Mouse (Mus musculus): ENCODE measurements around the gene Best3. TPM values are rescaled to one million over a fixed set of nuclear protein-coding genes. Genes with fewer than 3 reads are reported as not detected.

Best3 gene
- total and polyA plus RNA-seq, 3 experiments: 3.2 to 5.9 (median 5.8) TPM

DNA sequence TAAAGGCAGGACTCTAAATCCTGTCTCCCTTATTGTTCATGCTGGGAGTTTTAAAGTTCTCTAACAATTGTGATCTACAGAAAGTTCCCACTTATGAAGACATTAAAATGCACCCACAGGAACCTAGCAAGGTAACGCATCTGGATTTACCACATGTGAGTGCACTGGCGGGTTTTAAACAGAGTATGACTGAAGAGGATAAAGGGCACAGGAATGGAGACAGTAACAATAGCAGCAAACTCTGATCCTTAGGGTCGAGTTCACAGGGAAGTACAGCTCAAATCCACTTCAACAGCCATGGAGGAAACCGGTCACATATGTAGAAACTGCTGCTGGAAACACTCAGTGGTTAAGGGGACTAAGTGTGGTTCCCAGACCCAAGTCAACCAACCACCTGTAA, 63.1 kb downstream of the Best3 start:
- Histone ChIP-seq H3K4me1 (ENCODE audit: control insufficient read depth, insufficient read depth, low read length) (no peaks in the 10 kb centered on the region; the same call in 1 of the 2 replicates), H3K36me3 (ENCODE audit: control insufficient read depth, insufficient read depth, low read length) (peaks cover 7% of the 10 kb centered on the region), H3K27me3 (ENCODE audit: control insufficient read depth, insufficient read depth, low read length) (no peaks in the 10 kb centered on the region), H3K27ac (peak overlapping the region; percentile 24), H3K79me2 (replicated peaks; ENCODE audit: control insufficient read depth, insufficient read depth, low read length) (no peaks in the 10 kb centered on the region), H3K4me3 (no peak overlapping the region), H3K9ac (ENCODE audit: low read depth, low read length) (no peak overlapping the region)
- peak; percentile 10; the same call in 1 of the 2 replicates for TF ChIP-seq POLR2A (IDR thresholded peaks at IDR 0.05; ENCODE audit: insufficient read depth, low read depth, low read length)
- no peak for TF ChIP-seq CTCF (IDR thresholded peaks at IDR 0.05)
- TF ChIP-seq EP300 (IDR thresholded peaks at IDR 0.05; ENCODE audit: insufficient read depth, low read depth, low read length): no peak
- DNase-seq: no peak
- 63% methylated on average over 4 of the region's 4 CpGs for WGBS
- intact Hi-C loops (cut with DNase I): no loop called here

DNA sequence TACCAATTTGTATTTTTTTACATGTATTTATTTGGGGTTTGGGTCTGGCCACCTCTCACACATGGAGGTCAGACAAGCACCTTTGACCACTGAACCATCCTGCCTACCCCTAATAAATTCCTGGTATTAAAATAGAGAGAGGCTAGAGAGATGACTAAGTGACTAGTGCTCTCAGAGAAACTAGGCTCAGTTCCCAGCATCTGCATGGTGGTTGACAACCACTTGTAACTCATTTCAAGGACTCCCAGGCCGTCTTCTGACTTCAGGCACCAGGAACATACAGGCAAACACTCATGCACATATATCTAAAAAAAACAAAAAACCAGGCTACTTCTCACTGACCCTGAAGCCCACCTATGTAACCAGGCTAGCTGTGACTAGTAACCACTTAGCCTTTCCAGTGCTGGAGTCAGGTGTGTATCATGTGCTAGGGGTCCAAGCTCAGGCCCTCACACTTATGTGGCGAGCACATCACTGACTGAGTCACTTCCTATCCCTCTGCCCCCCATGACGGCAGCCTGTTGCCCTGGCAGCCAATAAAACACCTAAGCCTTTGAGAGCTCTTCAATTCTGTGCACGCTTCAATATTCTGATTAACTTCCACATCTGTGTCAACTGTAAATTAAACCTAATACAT, 64.0 kb downstream of the Best3 start:
- DNase-seq: peak in 1 of 2 experiments; percentile 32
- H3K79me2 ChIP-seq (replicated peaks; ENCODE audit: control insufficient read depth, insufficient read depth, low read length): no peaks in the 10 kb centered on the region
- TF ChIP-seq EP300 (IDR thresholded peaks at IDR 0.05; ENCODE audit: insufficient read depth, low read depth, low read length) (peak; percentile 68; the same call in 1 of the 2 replicates), CTCF (IDR thresholded peaks at IDR 0.05) (no peak), POLR2A (IDR thresholded peaks at IDR 0.05; ENCODE audit: insufficient read depth, low read depth, low read length) (peak; percentile 77)
- H3K27ac ChIP-seq: peak overlapping the region; percentile 40
- peaks cover 7% of the 10 kb centered on the region for H3K36me3 ChIP-seq (ENCODE audit: control insufficient read depth, insufficient read depth, low read length)
- no peak overlapping the region for H3K9ac ChIP-seq (ENCODE audit: low read depth, low read length)
- 41% methylated on average over 4 of the region's 4 CpGs for WGBS
- no peaks in the 10 kb centered on the region for H3K27me3 ChIP-seq (ENCODE audit: control insufficient read depth, insufficient read depth, low read length)
- H3K4me1 ChIP-seq (ENCODE audit: control insufficient read depth, insufficient read depth, low read length): no peaks in the 10 kb centered on the region
- intact Hi-C loops (cut with DNase I): no loop called here
- no peak overlapping the region for H3K4me3 ChIP-seq

DNA sequence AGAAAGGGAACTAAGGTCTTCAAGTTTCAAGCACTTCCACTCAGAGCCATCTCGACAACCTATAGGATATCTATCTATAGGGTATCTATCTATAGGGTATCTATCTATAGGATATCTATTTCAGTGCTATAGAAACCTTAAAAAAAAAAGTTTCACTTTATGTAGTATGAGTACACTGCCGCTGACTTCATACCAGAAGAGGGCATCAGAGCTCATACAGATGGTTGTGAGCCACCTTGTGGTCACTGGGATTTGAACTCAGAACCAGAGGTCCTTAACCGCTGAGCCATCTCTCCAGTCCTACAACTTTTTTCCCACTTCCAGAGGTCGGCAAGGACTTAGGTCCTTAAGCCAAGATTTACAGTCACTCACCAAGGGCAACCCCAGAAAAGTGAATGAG, 69.6 kb downstream of the Best3 start:
- peaks cover 5% of the 10 kb centered on the region for H3K36me3 ChIP-seq (ENCODE audit: control insufficient read depth, insufficient read depth, low read length)

GRCm38 (mm10) chr10:117062894-117063253, 76.8 kb downstream of the Best3 start:
- intact Hi-C loops (cut with DNase I): loop anchor here (2.0 to 5.0 kb wide), 2 partner anchors 86 to 159 kb away; partner anchors contain the start of genes Frs2 and Yeats4
- no peak for TF ChIP-seq EP300 (IDR thresholded peaks at IDR 0.05; ENCODE audit: insufficient read depth, low read depth, low read length)
- DNase-seq: no peak
- Histone ChIP-seq H3K4me1 (ENCODE audit: control insufficient read depth, insufficient read depth, low read length) (peaks cover 2% of the 10 kb centered on the region; the same call in 1 of the 2 replicates), H3K36me3 (ENCODE audit: control insufficient read depth, insufficient read depth, low read length) (peaks cover 11% of the 10 kb centered on the region), H3K27me3 (ENCODE audit: control insufficient read depth, insufficient read depth, low read length) (no peaks in the 10 kb centered on the region), H3K79me2 (replicated peaks; ENCODE audit: control insufficient read depth, insufficient read depth, low read length) (no peaks in the 10 kb centered on the region), H3K9ac (ENCODE audit: low read depth, low read length) (peak overlapping the region; percentile 79), H3K4me3 (peak overlapping the region; percentile 99), H3K27ac (peak overlapping the region; percentile 89)
- WGBS: 2% methylated on average over 15 of the region's 15 CpGs

More for the DNA sequence above, 69.6 kb downstream of the Best3 start:
- Histone ChIP-seq H3K9ac (ENCODE audit: low read depth, low read length) (no peak overlapping the region), H3K79me2 (replicated peaks; ENCODE audit: control insufficient read depth, insufficient read depth, low read length) (no peaks in the 10 kb centered on the region), H3K4me3 (no peak overlapping the region), H3K27me3 (ENCODE audit: control insufficient read depth, insufficient read depth, low read length) (no peaks in the 10 kb centered on the region), H3K27ac (no peak overlapping the region), H3K4me1 (ENCODE audit: control insufficient read depth, insufficient read depth, low read length) (no peaks in the 10 kb centered on the region)
- DNase-seq: no peak
- 85% methylated on average over 4 of the region's 4 CpGs for WGBS
- intact Hi-C loops (cut with DNase I): no loop called here
- TF ChIP-seq EP300 (IDR thresholded peaks at IDR 0.05; ENCODE audit: insufficient read depth, low read depth, low read length) (no peak), CTCF (IDR thresholded peaks at IDR 0.05) (peak; percentile 51)

GRCm38 (mm10) chr10:117063254-117064021, 77.3 kb downstream of the Best3 start, which contains the start of gene Cct2:
TSS of gene Cct2 (minus strand) at chr10:117063814.
- H3K9ac ChIP-seq (ENCODE audit: low read depth, low read length): peak within 1 kb of the TSS; percentile 79
- H3K79me2 ChIP-seq (replicated peaks; ENCODE audit: control insufficient read depth, insufficient read depth, low read length): no peaks in the 10 kb centered on the region
- peak within 1 kb of the TSS; percentile 89 for H3K27ac ChIP-seq
- H3K4me3 ChIP-seq: peak within 1 kb of the TSS; percentile 99
- under 1% methylated on average over 68 of the region's 68 CpGs for WGBS
- H3K4me1 ChIP-seq (ENCODE audit: control insufficient read depth, insufficient read depth, low read length): peaks cover 2% of the 10 kb centered on the region; the same call in 1 of the 2 replicates
- H3K27me3 ChIP-seq (ENCODE audit: control insufficient read depth, insufficient read depth, low read length): no peaks in the 10 kb centered on the region
- peaks cover 11% of the 10 kb centered on the region for H3K36me3 ChIP-seq (ENCODE audit: control insufficient read depth, insufficient read depth, low read length)
- peak; percentile 85 for TF ChIP-seq POLR2A (IDR thresholded peaks at IDR 0.05; ENCODE audit: insufficient read depth, low read depth, low read length)
- no peak for TF ChIP-seq EP300 (IDR thresholded peaks at IDR 0.05; ENCODE audit: insufficient read depth, low read depth, low read length)
- TF ChIP-seq CTCF (IDR thresholded peaks at IDR 0.05): peak; percentile 26
- intact Hi-C loops (cut with DNase I): loop anchor here (2.0 to 5.0 kb wide), 2 partner anchors 85 to 159 kb away; partner anchors contain the start of genes Frs2 and Yeats4
- DNase-seq: peak; percentile 91 to 92

All from heart, adult 2 months (tissue).